Mouse (Mus musculus): ENCODE results near the gene Clcn6. TPM values are rescaled to one million over a fixed set of nuclear protein-coding genes. Genes with fewer than 3 reads are reported as not detected.

Clcn6 gene
- polyA plus RNA-seq, 1 experiment from 2014 or later: 5.4 TPM

GRCm38 (mm10) chr4:148075259-148075658 is 36.6 kb upstream of the Clcn6 start:
- H3K4me2 ChIP-seq (ENCODE audit: low read length): peak overlapping the region; percentile 71
- H3K36me3 ChIP-seq (ENCODE audit: control insufficient read depth, insufficient read depth, low read length): peaks cover 10% of the 10 kb centered on the region
- H3K27me3 ChIP-seq (ENCODE audit: control insufficient read depth, insufficient read depth, low read length): no peaks in the 10 kb centered on the region
- H3K27ac ChIP-seq (replicated peaks in 1 of 2; ENCODE audit: control insufficient read depth in 1 of 2, insufficient read depth in 1 of 2, low read depth in 2 of 2, low read length in 2 of 2): 0 out of 4 replicates have a peak overlapping the region, but pooled peaks of 1 of the 2 experiments have one; percentile 24
- no peaks in the 10 kb centered on the region for H3K9me3 ChIP-seq (ENCODE audit: control insufficient read depth, low read length)
- ATAC-seq (ENCODE audit: insufficient number of reproducible peaks, insufficient read depth, low FRiP score, low read depth): peak; percentile 40; the same call in 1 of the 2 replicates
- peak overlapping the region; percentile 64 for H3K9ac ChIP-seq (ENCODE audit: low read length)
- 43% methylated on average over 21 of the region's 21 CpGs for WGBS
- peak overlapping the region; percentile 34 to 41 for H3K4me3 ChIP-seq (ENCODE audit: control insufficient read depth in 1 of 2, insufficient read depth in 1 of 2, low read depth in 1 of 2, low read length in 2 of 2)
- peaks cover 4 to 8% of the 10 kb centered on the region in 2 experiments; a peak in 2 of 4 replicates for H3K4me1 ChIP-seq (ENCODE audit: control insufficient read depth in 2 of 2, insufficient read depth in 2 of 2, low read length in 2 of 2)

GRCm38 (mm10) chr4:148074521-148075189 is 36.0 kb upstream of the Clcn6 start:
- no peak for ATAC-seq (ENCODE audit: insufficient number of reproducible peaks, insufficient read depth, low FRiP score, low read depth)
- WGBS: 42% methylated on average over 17 of the region's 17 CpGs
- Histone ChIP-seq H3K27ac (replicated peaks in 1 of 2; ENCODE audit: control insufficient read depth in 1 of 2, insufficient read depth in 1 of 2, low read depth in 2 of 2, low read length in 2 of 2) (0 out of 4 replicates have a peak overlapping the region, but pooled peaks of 1 of the 2 experiments have one; percentile 24), H3K9ac (ENCODE audit: low read length) (peak overlapping the region; percentile 64), H3K36me3 (ENCODE audit: control insufficient read depth, insufficient read depth, low read length) (peaks cover 4% of the 10 kb centered on the region), H3K4me2 (ENCODE audit: low read length) (peak overlapping the region; percentile 71), H3K27me3 (ENCODE audit: control insufficient read depth, insufficient read depth, low read length) (no peaks in the 10 kb centered on the region), H3K4me3 (ENCODE audit: control insufficient read depth in 1 of 2, insufficient read depth in 1 of 2, low read depth in 1 of 2, low read length in 2 of 2) (peak overlapping the region; percentile 34 to 41), H3K4me1 (ENCODE audit: control insufficient read depth in 2 of 2, insufficient read depth in 2 of 2, low read length in 2 of 2) (peaks cover 4 to 8% of the 10 kb centered on the region in 2 experiments; a peak in 2 of 4 replicates), H3K9me3 (ENCODE audit: control insufficient read depth, low read length) (no peaks in the 10 kb centered on the region)

GRCm38 (mm10) chr4:148071508-148071907 is 32.9 kb upstream of the Clcn6 start:
- H3K36me3 ChIP-seq (ENCODE audit: control insufficient read depth, insufficient read depth, low read length): no peaks in the 10 kb centered on the region
- WGBS: 64% methylated on average over 5 of the region's 5 CpGs
- no peak for ATAC-seq (ENCODE audit: insufficient number of reproducible peaks, insufficient read depth, low FRiP score, low read depth)
- H3K27ac ChIP-seq (replicated peaks in 1 of 2; ENCODE audit: control insufficient read depth in 1 of 2, insufficient read depth in 1 of 2, low read depth in 2 of 2, low read length in 2 of 2): no peak overlapping the region
- H3K4me2 ChIP-seq (ENCODE audit: low read length): no peak overlapping the region
- H3K9me3 ChIP-seq (ENCODE audit: control insufficient read depth, low read length): no peaks in the 10 kb centered on the region
- no peak overlapping the region for H3K9ac ChIP-seq (ENCODE audit: low read length)
- H3K4me1 ChIP-seq (ENCODE audit: control insufficient read depth in 2 of 2, insufficient read depth in 2 of 2, low read length in 2 of 2): peaks cover 6 to 13% of the 10 kb centered on the region in 2 experiments; a peak in 2 of 4 replicates
- no peak overlapping the region for H3K4me3 ChIP-seq (ENCODE audit: control insufficient read depth in 1 of 2, insufficient read depth in 1 of 2, low read depth in 1 of 2, low read length in 2 of 2)
- no peaks in the 10 kb centered on the region for H3K27me3 ChIP-seq (ENCODE audit: control insufficient read depth, insufficient read depth, low read length)

DNA sequence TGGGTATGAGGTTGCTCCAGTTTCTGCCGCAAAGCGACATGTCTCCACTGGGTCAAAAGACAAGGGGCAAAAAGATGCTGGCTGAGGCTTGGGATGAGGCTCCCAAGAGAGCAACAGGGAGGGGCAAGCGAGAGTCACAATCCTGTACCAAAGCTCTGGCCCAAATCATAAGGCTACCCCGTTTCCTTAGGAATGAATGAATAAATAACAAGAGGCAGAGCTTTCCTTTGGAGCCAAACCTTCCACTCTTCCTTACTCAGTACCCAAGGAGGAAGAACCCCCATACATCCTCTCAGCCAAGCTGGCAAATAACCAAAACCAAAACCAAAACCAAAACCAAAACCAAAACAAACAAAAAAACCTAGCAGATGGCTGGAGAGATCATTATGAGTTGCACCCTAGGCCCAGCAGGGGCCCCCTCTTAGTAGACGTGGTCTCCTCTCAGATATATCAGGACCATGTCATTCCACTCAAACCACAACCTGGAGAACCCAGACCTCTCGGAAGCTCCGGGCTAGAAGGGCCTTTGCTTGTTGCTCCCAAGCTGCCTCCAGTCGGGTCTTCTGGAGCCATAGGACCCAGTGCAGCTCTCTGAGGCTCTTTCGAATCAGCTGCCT is 31.1 kb upstream of the Clcn6 start:
- no peaks in the 10 kb centered on the region for H3K9me3 ChIP-seq (ENCODE audit: control insufficient read depth, low read length)
- H3K27ac ChIP-seq (replicated peaks in 1 of 2; ENCODE audit: control insufficient read depth in 1 of 2, insufficient read depth in 1 of 2, low read depth in 2 of 2, low read length in 2 of 2): no peak overlapping the region
- ATAC-seq (ENCODE audit: insufficient number of reproducible peaks, insufficient read depth, low FRiP score, low read depth): no peak
- WGBS: 74% methylated on average over 9 of the region's 9 CpGs
- H3K4me2 ChIP-seq (ENCODE audit: low read length): no peak overlapping the region
- H3K9ac ChIP-seq (ENCODE audit: low read length): no peak overlapping the region
- H3K4me3 ChIP-seq (ENCODE audit: control insufficient read depth in 1 of 2, insufficient read depth in 1 of 2, low read depth in 1 of 2, low read length in 2 of 2): no peak overlapping the region
- peaks cover 9 to 15% of the 10 kb centered on the region in 2 experiments; a peak in 3 of 4 replicates for H3K4me1 ChIP-seq (ENCODE audit: control insufficient read depth in 2 of 2, insufficient read depth in 2 of 2, low read length in 2 of 2)
- H3K27me3 ChIP-seq (ENCODE audit: control insufficient read depth, insufficient read depth, low read length): no peaks in the 10 kb centered on the region
- H3K36me3 ChIP-seq (ENCODE audit: control insufficient read depth, insufficient read depth, low read length): no peaks in the 10 kb centered on the region

DNA sequence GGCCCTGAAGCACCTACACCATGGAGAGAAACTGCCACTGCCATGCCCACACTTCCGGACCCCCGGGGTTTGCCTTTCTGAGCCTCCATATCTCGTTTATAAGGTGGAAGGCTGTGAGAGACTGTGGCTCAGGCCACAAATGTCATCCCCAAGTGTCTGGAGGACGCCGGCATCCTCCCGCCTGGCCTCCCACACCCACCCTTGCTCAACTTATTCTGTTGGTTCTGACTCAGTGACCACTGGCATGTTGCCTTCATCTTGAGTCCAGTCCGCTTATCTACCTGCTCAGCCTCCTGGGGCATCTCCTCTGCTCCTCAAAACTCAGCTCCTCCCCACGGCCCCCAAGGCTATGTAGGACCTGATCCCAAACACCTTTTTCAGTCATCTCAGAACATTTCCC is 28.7 kb upstream of the Clcn6 start:
- Histone ChIP-seq H3K4me3 (ENCODE audit: control insufficient read depth in 1 of 2, insufficient read depth in 1 of 2, low read depth in 1 of 2, low read length in 2 of 2) (no peak overlapping the region), H3K27ac (replicated peaks in 1 of 2; ENCODE audit: control insufficient read depth in 1 of 2, insufficient read depth in 1 of 2, low read depth in 2 of 2, low read length in 2 of 2) (no peak overlapping the region), H3K4me2 (ENCODE audit: low read length) (no peak overlapping the region), H3K4me1 (ENCODE audit: control insufficient read depth in 2 of 2, insufficient read depth in 2 of 2, low read length in 2 of 2) (peaks cover 9 to 15% of the 10 kb centered on the region in 2 experiments; a peak in 3 of 4 replicates), H3K27me3 (ENCODE audit: control insufficient read depth, insufficient read depth, low read length) (no peaks in the 10 kb centered on the region), H3K9me3 (ENCODE audit: control insufficient read depth, low read length) (no peaks in the 10 kb centered on the region), H3K9ac (ENCODE audit: low read length) (no peak overlapping the region), H3K36me3 (ENCODE audit: control insufficient read depth, insufficient read depth, low read length) (no peaks in the 10 kb centered on the region)
- ATAC-seq (ENCODE audit: insufficient number of reproducible peaks, insufficient read depth, low FRiP score, low read depth): no peak
- WGBS: 90% methylated on average over 8 of the region's 8 CpGs

- H3K4me3 ChIP-seq (ENCODE audit: control insufficient read depth in 1 of 2, insufficient read depth in 1 of 2, low read depth in 1 of 2, low read length in 2 of 2): no peak overlapping the region
- no peaks in the 10 kb centered on the region for H3K27me3 ChIP-seq (ENCODE audit: control insufficient read depth, insufficient read depth, low read length)
- no peaks in the 10 kb centered on the region for H3K36me3 ChIP-seq (ENCODE audit: control insufficient read depth, insufficient read depth, low read length)
- H3K4me1 ChIP-seq (ENCODE audit: control insufficient read depth in 2 of 2, insufficient read depth in 2 of 2, low read length in 2 of 2): peaks cover 9 to 15% of the 10 kb centered on the region in 2 experiments; a peak in 3 of 4 replicates
- 47% methylated on average over 9 of the region's 9 CpGs for WGBS
- H3K9ac ChIP-seq (ENCODE audit: low read length): no peak overlapping the region
- H3K9me3 ChIP-seq (ENCODE audit: control insufficient read depth, low read length): no peaks in the 10 kb centered on the region
- no peak overlapping the region for H3K4me2 ChIP-seq (ENCODE audit: low read length)
- H3K27ac ChIP-seq (replicated peaks in 1 of 2; ENCODE audit: control insufficient read depth in 1 of 2, insufficient read depth in 1 of 2, low read depth in 2 of 2, low read length in 2 of 2): no peak overlapping the region
- ATAC-seq (ENCODE audit: insufficient number of reproducible peaks, insufficient read depth, low FRiP score, low read depth): no peak
These were observed 27.8 kb upstream of the Clcn6 start for GRCm38 (mm10) chr4:148066401-148066744.

DNA sequence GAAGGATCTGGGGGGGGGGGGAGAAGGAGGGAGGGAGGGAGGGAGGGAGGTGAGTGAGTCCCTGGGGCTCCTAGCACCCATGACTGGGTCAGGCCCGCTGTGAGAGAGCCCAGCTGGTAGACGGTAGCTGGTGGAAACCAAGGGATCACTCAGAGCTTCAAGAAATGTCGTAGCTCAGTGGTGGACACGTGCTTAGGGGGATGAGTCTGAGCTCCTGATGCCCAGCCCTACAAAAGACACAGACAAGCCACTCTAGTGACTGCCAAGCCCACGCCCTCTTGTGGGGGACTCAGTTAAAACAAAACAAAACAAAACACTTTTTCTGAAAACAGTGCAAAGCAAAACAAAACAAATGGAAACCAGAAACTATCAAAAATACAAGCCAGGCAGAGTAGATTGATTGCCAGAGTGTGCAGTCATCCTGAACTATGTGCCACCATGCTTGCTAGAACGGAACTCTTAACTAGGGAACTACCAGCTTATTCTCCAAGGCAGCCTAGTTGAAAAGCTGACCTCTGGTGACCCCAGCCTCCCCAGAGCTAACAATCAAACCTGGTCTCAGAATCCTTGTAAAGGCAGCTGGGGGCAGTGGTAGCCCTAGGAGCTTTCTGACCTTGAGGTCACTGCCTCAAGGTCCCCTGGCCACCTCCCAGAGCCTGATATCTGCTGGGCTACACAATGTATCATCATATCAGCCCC is 27.2 kb upstream of the Clcn6 start:
- Histone ChIP-seq H3K9me3 (ENCODE audit: control insufficient read depth, low read length) (no peaks in the 10 kb centered on the region), H3K27ac (replicated peaks in 1 of 2; ENCODE audit: control insufficient read depth in 1 of 2, insufficient read depth in 1 of 2, low read depth in 2 of 2, low read length in 2 of 2) (no peak overlapping the region), H3K27me3 (ENCODE audit: control insufficient read depth, insufficient read depth, low read length) (no peaks in the 10 kb centered on the region), H3K4me3 (ENCODE audit: control insufficient read depth in 1 of 2, insufficient read depth in 1 of 2, low read depth in 1 of 2, low read length in 2 of 2) (no peak overlapping the region), H3K4me1 (ENCODE audit: control insufficient read depth in 2 of 2, insufficient read depth in 2 of 2, low read length in 2 of 2) (peaks cover 9 to 15% of the 10 kb centered on the region in 2 experiments; a peak in 3 of 4 replicates), H3K4me2 (ENCODE audit: low read length) (no peak overlapping the region), H3K9ac (ENCODE audit: low read length) (no peak overlapping the region), H3K36me3 (ENCODE audit: control insufficient read depth, insufficient read depth, low read length) (no peaks in the 10 kb centered on the region)
- ATAC-seq (ENCODE audit: insufficient number of reproducible peaks, insufficient read depth, low FRiP score, low read depth): no peak
- WGBS: 54% methylated on average over 6 of the region's 6 CpGs
